Mouse (Mus musculus) forebrain, embryonic 16.5 days (tissue): ENCODE measurements around the gene Olfr543. TPM values are rescaled to one million over a fixed set of nuclear protein-coding genes. Genes with fewer than 3 reads are reported as not detected.

Experiments
- ATAC-seq: fragments of 200-750 bp; cut with Nextera tagmentation; 2 replicates; pipeline ENCODE4 v1.8.0; 2017; ENCODE audit warnings: mild to moderate bottlenecking, moderate library complexity
- H3K27ac ChIP-seq: fragments of 300-500 bp; sonication (generic); 2 replicates; pipeline ENCODE4 v1.5.1; 2014; ENCODE audit warnings: low read length, control low read depth
- H3K27me3 ChIP-seq: fragments of 300-500 bp; sonication (generic); replicated peaks from 2 replicates; pipeline ENCODE4 v1.6.1; 2014; ENCODE audit warnings: low read length; ENCODE audit not compliant: control insufficient read depth, insufficient read depth
- H3K36me3 ChIP-seq: fragments of 300-500 bp; sonication (generic); 2 replicates; pipeline ENCODE4 v1.6.1; 2014; ENCODE audit not compliant: control insufficient read depth, insufficient read depth
- H3K4me1 ChIP-seq: fragments of 300-500 bp; sonication (generic); replicated peaks from 2 replicates; pipeline ENCODE4 v1.6.1; 2014; ENCODE audit warnings: low read length; ENCODE audit not compliant: control insufficient read depth, insufficient read depth
- H3K4me2 ChIP-seq: fragments of 300-500 bp; sonication (generic); 2 replicates; pipeline ENCODE4 v1.6.1; 2014; ENCODE audit warnings: mild to moderate bottlenecking, low read length, control low read depth
- H3K4me3 ChIP-seq: fragments of 300-500 bp; sonication (generic); replicated peaks from 2 replicates; pipeline ENCODE4 v1.5.1; 2014; ENCODE audit warnings: mild to moderate bottlenecking, low read length, control low read depth
- H3K9ac ChIP-seq: fragments of 300-500 bp; sonication (generic); replicated peaks from 2 replicates; pipeline ENCODE4 v1.6.1; 2014; ENCODE audit warnings: low read depth, low read length, control low read depth
- H3K9me3 ChIP-seq: fragments of 300-500 bp; sonication (generic); 2 replicates; pipeline ENCODE4 v1.6.1; 2016; ENCODE audit warnings: low read length; ENCODE audit not compliant: control insufficient read depth
- WGBS: fragments of 180-500 bp; shearing (Covaris S2); extraction: QIAGEN DNeasy Blood & Tissue Kit; methylation state at CpG from one replicate; pipeline ENCODE4 v1.1.7; 2014; 5-methylcytosine and 5-hydroxymethylcytosine counted together
- polyA plus RNA-seq: library from polyadenylated mRNA; unstranded; fragments of >200 nt; fragmentation: Nextera tagmentation; extraction: Ambion mirVana; gene quantifications from 2 replicates; pipeline ENCODE4 v1.2.1, GENCODE M21; 2015

Gene Olfr543
- polyA plus RNA-seq, 1 experiment from 2014 or later: 0.66 TPM

- H3K9ac ChIP-seq: no peak overlapping the region
Observed at GRCm38 (mm10) chr7:102479368-102480078, 2.0 kb downstream of the Olfr543 start.

GRCm38 (mm10) chr7:102478926-102479325 is 2.6 kb downstream of the Olfr543 start:
- H3K27me3 ChIP-seq: no peaks in the 10 kb centered on the region
- no peak overlapping the region for H3K9ac ChIP-seq
- H3K27ac ChIP-seq: no peak overlapping the region
- no peaks in the 10 kb centered on the region for H3K9me3 ChIP-seq
- no peak overlapping the region for H3K4me2 ChIP-seq
- WGBS: 89% methylated on average over 3 of the region's 3 CpGs
- no peaks in the 10 kb centered on the region for H3K36me3 ChIP-seq
- H3K4me1 ChIP-seq: no peaks in the 10 kb centered on the region
- H3K4me3 ChIP-seq: no peak overlapping the region
- ATAC-seq: no peak

More at GRCm38 (mm10) chr7:102479368-102480078, 2.0 kb downstream of the Olfr543 start:
- Histone ChIP-seq H3K9me3 (no peaks in the 10 kb centered on the region), H3K4me2 (no peak overlapping the region), H3K4me1 (no peaks in the 10 kb centered on the region), H3K27me3 (no peaks in the 10 kb centered on the region), H3K36me3 (no peaks in the 10 kb centered on the region), H3K27ac (no peak overlapping the region), H3K4me3 (no peak overlapping the region)
- WGBS: 86% methylated on average over 5 of the region's 5 CpGs
- ATAC-seq: no peak

GRCm38 (mm10) chr7:102478425-102478824 is 3.1 kb downstream of the Olfr543 start:
- no peaks in the 10 kb centered on the region for H3K27me3 ChIP-seq
- WGBS: 89% methylated on average over 4 of the region's 4 CpGs

GRCm38 (mm10) chr7:102477377-102477776 is 4.1 kb downstream of the Olfr543 start:
- no peak for ATAC-seq
- no peak overlapping the region for H3K9ac ChIP-seq
- H3K36me3 ChIP-seq: no peaks in the 10 kb centered on the region
- no peak overlapping the region for H3K27ac ChIP-seq
- WGBS: 76% methylated on average over 11 of the region's 11 CpGs
- H3K9me3 ChIP-seq: no peaks in the 10 kb centered on the region
- H3K27me3 ChIP-seq: no peaks in the 10 kb centered on the region
- H3K4me2 ChIP-seq: no peak overlapping the region
- H3K4me3 ChIP-seq: no peak overlapping the region
- H3K4me1 ChIP-seq: no peaks in the 10 kb centered on the region

More at GRCm38 (mm10) chr7:102478425-102478824, 3.1 kb downstream of the Olfr543 start:
- Histone ChIP-seq H3K9me3 (no peaks in the 10 kb centered on the region), H3K36me3 (no peaks in the 10 kb centered on the region), H3K4me3 (no peak overlapping the region), H3K27ac (no peak overlapping the region), H3K4me2 (no peak overlapping the region), H3K9ac (no peak overlapping the region), H3K4me1 (no peaks in the 10 kb centered on the region)
- no peak for ATAC-seq

DNA sequence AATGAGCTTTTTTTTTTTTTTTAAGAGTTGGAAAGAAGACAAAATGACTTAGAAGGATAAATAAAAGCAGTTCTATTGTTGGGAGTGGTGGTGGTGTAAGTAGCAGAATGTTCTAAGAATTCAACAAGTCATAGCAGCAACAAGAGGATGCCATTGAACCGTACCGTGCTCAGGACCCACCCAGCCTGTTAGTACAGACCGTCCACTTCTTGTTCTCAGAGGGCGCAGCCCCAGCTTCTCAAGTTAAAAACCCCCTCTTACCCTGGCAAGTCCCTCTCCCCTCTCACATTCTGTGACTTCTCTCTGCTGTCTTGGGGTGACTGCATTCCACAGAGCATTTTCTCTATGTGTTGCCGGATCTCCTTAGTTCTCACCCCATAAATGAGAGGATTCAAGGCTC is 4.9 kb downstream of the Olfr543 start:
- no peak overlapping the region for H3K4me3 ChIP-seq
- no peaks in the 10 kb centered on the region for H3K36me3 ChIP-seq
- no peak for ATAC-seq
- no peaks in the 10 kb centered on the region for H3K27me3 ChIP-seq
- H3K9me3 ChIP-seq: no peaks in the 10 kb centered on the region
- H3K4me2 ChIP-seq: no peak overlapping the region
- 93% methylated on average over 5 of the region's 5 CpGs for WGBS
- no peak overlapping the region for H3K27ac ChIP-seq
- H3K4me1 ChIP-seq: no peaks in the 10 kb centered on the region
- no peak overlapping the region for H3K9ac ChIP-seq

DNA sequence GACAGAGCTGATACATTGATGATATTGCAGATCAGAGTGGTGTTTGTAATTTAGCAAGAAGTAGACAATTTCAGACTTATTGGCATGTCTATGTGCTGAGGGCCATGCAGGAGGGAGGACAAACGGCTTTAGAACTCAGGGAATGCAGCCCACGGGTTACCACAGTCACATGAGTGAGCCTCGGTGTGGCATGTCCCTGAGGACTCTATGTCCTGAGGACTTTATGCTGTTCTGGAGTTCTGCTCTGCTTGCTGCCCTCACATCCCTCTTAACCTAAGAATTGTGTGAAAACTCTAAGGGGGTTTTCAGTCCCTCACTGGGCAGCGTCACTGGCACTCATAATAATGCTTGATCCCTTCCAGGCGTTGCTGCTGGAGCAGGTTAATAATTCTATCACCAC is 8.8 kb downstream of the Olfr543 start:
- no peak overlapping the region for H3K4me2 ChIP-seq
- no peak for ATAC-seq
- 72% methylated on average over 5 of the region's 5 CpGs for WGBS
- H3K4me3 ChIP-seq: no peak overlapping the region
- no peak overlapping the region for H3K9ac ChIP-seq
- H3K4me1 ChIP-seq: no peaks in the 10 kb centered on the region
- H3K9me3 ChIP-seq: no peaks in the 10 kb centered on the region
- no peaks in the 10 kb centered on the region for H3K27me3 ChIP-seq
- no peak overlapping the region for H3K27ac ChIP-seq
- H3K36me3 ChIP-seq: peaks cover 9% of the 10 kb centered on the region; the same call in 1 of the 2 replicates

DNA sequence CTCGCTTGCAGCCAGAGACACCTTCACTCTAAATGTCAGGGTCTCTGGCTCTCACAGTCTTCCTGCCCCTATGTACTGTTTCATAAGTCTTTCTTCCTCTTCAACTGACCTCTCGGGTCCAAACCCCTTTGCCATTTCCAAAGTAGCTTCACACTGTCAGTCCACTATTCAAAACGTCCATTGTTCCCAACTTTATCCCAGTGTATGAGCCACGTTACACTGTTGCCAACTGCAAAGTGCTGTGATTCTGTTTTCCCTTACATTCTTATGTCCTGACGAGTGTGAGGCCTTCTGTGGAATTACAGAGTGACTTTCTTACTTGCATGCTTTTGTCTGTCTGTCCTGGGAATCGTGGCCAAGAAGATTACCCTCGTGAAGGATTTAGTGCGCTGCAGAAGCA is 13.9 kb downstream of the Olfr543 start:
- Histone ChIP-seq H3K4me1 (no peaks in the 10 kb centered on the region), H3K9me3 (no peaks in the 10 kb centered on the region), H3K27ac (no peak overlapping the region), H3K27me3 (no peaks in the 10 kb centered on the region), H3K4me3 (no peak overlapping the region), H3K4me2 (no peak overlapping the region), H3K36me3 (peaks cover 43% of the 10 kb centered on the region), H3K9ac (no peak overlapping the region)
- WGBS: 85% methylated on average over 8 of the region's 8 CpGs
- ATAC-seq: no peak

- no peak overlapping the region for H3K4me3 ChIP-seq
- no peaks in the 10 kb centered on the region for H3K4me1 ChIP-seq
- H3K4me2 ChIP-seq: no peak overlapping the region
- H3K27ac ChIP-seq: no peak overlapping the region
- WGBS: 80% methylated on average over 5 of the region's 5 CpGs
- no peaks in the 10 kb centered on the region for H3K9me3 ChIP-seq
- ATAC-seq: no peak
- H3K9ac ChIP-seq: no peak overlapping the region
- peaks cover 47% of the 10 kb centered on the region for H3K36me3 ChIP-seq
- no peaks in the 10 kb centered on the region for H3K27me3 ChIP-seq
Observed at GRCm38 (mm10) chr7:102458618-102459380, 22.7 kb downstream of the Olfr543 start.

DNA sequence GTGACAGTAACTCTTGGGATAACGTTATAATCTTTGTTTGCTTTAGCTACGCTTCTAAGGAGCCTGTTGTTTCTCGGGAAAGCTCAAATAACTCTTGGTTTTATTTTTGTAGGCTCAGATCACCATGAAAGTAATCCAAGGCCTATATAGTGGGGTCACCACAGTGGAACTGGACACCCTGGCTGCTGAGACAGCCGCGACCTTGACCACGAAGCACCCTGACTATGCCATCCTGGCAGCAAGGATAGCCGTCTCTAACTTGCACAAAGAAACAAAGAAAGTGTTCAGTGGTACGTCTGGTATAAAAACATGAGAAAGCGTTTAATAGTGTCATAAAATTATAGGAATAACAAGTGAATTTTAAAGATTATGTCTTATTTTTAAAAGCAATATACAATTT is 35.0 kb downstream of the Olfr543 start:
- Histone ChIP-seq H3K27me3 (no peaks in the 10 kb centered on the region), H3K4me2 (no peak overlapping the region), H3K27ac (no peak overlapping the region), H3K9me3 (no peaks in the 10 kb centered on the region), H3K9ac (no peak overlapping the region), H3K36me3 (peaks cover 14% of the 10 kb centered on the region), H3K4me3 (no peak overlapping the region), H3K4me1 (peaks cover 22% of the 10 kb centered on the region)
- no peak for ATAC-seq
- 94% methylated on average over 9 of the region's 9 CpGs for whole genome bisulfite sequencing
